Mouse (Mus musculus) intestine, embryonic 15.5 days (tissue): ENCODE data around the gene Ly6g6f. TPM values are rescaled to one million over a fixed set of nuclear protein-coding genes. Genes with fewer than 3 reads are reported as not detected.
A peak's percentile ranks its signal among the peaks of the same experiment; 100 is the strongest.

ENCODE experiments used
- ATAC-seq: fragments of 200-750 bp; cut with Nextera tagmentation; 2 replicates; pipeline ENCODE4 v1.8.0; 2017; ENCODE audit warnings: moderate TSS enrichment, moderate library complexity
- H3K27ac ChIP-seq: fragments of 300-500 bp; sonication (generic); 2 replicates; pipeline ENCODE4 v1.5.1; 2015; ENCODE audit warnings: mild to moderate bottlenecking, inconsistent platforms
- H3K27me3 ChIP-seq: fragments of 300-500 bp; sonication (generic); replicated peaks from 2 replicates; pipeline ENCODE4 v1.6.1; 2015; ENCODE audit warnings: inconsistent platforms
- H3K36me3 ChIP-seq: fragments of 300-500 bp; sonication (generic); 2 replicates; pipeline ENCODE4 v1.6.1; 2015; ENCODE audit warnings: inconsistent platforms
- H3K4me1 ChIP-seq: fragments of 300-500 bp; sonication (generic); replicated peaks from 2 replicates; pipeline ENCODE4 v1.6.1; 2015; ENCODE audit warnings: inconsistent platforms
- H3K4me2 ChIP-seq: fragments of 300-500 bp; sonication (generic); replicated peaks from 2 replicates; pipeline ENCODE4 v1.6.1; 2015; ENCODE audit warnings: mild to moderate bottlenecking, inconsistent platforms
- H3K4me3 ChIP-seq: fragments of 300-500 bp; sonication (generic); replicated peaks from 2 replicates; pipeline ENCODE4 v1.5.1; 2015; ENCODE audit warnings: inconsistent platforms
- H3K9ac ChIP-seq: fragments of 300-500 bp; sonication (generic); 2 replicates; pipeline ENCODE4 v1.6.1; 2015; ENCODE audit warnings: inconsistent platforms
- H3K9me3 ChIP-seq: fragments of 300-500 bp; sonication (generic); 2 replicates; pipeline ENCODE4 v1.6.1; 2016; ENCODE audit warnings: inconsistent platforms
- WGBS: fragments of 180-500 bp; shearing (Covaris S2); methylation state at CpG from one replicate; pipeline ENCODE4 v1.1.7; 2015; 5-methylcytosine and 5-hydroxymethylcytosine counted together
- polyA plus RNA-seq: library from polyadenylated mRNA; unstranded; fragments of >200 nt; fragmentation: Nextera tagmentation; extraction: Ambion mirVana; gene quantifications from 2 replicates; pipeline ENCODE4 v1.2.1, GENCODE M21; 2015

Gene Ly6g6f
- polyA plus RNA-seq, 1 experiment from 2014 or later: 0.33 TPM

- H3K27ac ChIP-seq: no peak overlapping the region
- H3K27me3 ChIP-seq: no peaks in the 10 kb centered on the region
- no peak overlapping the region for H3K4me2 ChIP-seq
- H3K36me3 ChIP-seq: peaks cover 11% of the 10 kb centered on the region
- no peaks in the 10 kb centered on the region for H3K9me3 ChIP-seq
- peaks cover 12% of the 10 kb centered on the region for H3K4me1 ChIP-seq
- H3K9ac ChIP-seq: no peak overlapping the region
- ATAC-seq: no peak
- WGBS: 45% methylated on average over 2 of the region's 2 CpGs
- no peak overlapping the region for H3K4me3 ChIP-seq
These were observed 2.7 kb upstream of the Ly6g6f start for GRCm38 (mm10) chr17:35088151-35088550.

DNA sequence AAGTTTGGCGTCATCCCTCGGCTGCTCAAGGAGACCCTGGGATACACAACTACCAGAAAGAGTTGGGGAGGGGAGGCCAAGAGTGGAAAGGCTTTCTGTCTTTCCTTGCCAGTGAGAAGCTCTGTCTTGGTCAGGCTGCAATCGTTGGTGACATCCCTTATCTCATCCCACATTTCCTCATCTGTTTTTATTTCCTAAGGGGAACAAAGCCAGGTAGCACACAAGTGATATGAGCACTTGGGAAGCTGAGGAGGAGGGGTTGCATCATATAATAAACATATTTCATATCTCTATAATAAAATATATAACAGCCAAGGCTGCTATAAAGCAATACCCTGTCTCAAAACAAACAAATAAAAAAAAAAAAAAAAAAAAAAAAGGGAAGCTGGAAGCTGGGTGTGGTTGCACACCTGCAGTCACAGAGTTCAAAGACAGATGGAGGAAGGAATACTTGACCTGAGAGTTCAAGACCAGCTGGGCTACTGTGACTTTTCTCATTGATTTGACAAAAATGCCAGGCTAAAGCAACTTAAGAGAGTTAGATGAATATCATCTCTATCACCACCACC is 1.4 kb downstream of the Ly6g6f start:
- Histone ChIP-seq H3K27me3 (no peaks in the 10 kb centered on the region), H3K4me3 (no peak overlapping the region), H3K9ac (no peak overlapping the region), H3K27ac (no peak overlapping the region), H3K4me2 (no peak overlapping the region), H3K4me1 (peaks cover 14% of the 10 kb centered on the region; the same call in 1 of the 2 replicates), H3K36me3 (no peaks in the 10 kb centered on the region), H3K9me3 (no peaks in the 10 kb centered on the region)
- WGBS: 71% methylated on average over 3 of the region's 3 CpGs
- ATAC-seq: no peak

GRCm38 (mm10) chr17:35082841-35083576 is 2.4 kb downstream of the Ly6g6f start:
- Histone ChIP-seq H3K4me3 (no peak overlapping the region), H3K9me3 (no peaks in the 10 kb centered on the region), H3K36me3 (no peaks in the 10 kb centered on the region), H3K4me1 (peaks cover 15% of the 10 kb centered on the region; the same call in 1 of the 2 replicates), H3K9ac (no peak overlapping the region), H3K27me3 (no peaks in the 10 kb centered on the region), H3K4me2 (no peak overlapping the region), H3K27ac (no peak overlapping the region)
- 82% methylated on average over 16 of the region's 16 CpGs for WGBS
- ATAC-seq: no peak

GRCm38 (mm10) chr17:35080710-35081109 is 4.7 kb downstream of the Ly6g6f start:
- H3K27me3 ChIP-seq: no peaks in the 10 kb centered on the region
- H3K4me3 ChIP-seq: no peak overlapping the region
- no peak overlapping the region for H3K9ac ChIP-seq
- no peak for ATAC-seq
- no peak overlapping the region for H3K27ac ChIP-seq
- H3K4me1 ChIP-seq: peaks cover 30% of the 10 kb centered on the region
- H3K36me3 ChIP-seq: no peaks in the 10 kb centered on the region
- H3K4me2 ChIP-seq: no peak overlapping the region
- 80% methylated on average over 4 of the region's 4 CpGs for WGBS
- no peaks in the 10 kb centered on the region for H3K9me3 ChIP-seq

- Histone ChIP-seq H3K4me2 (no peak overlapping the region), H3K4me3 (no peak overlapping the region), H3K27me3 (no peaks in the 10 kb centered on the region), H3K4me1 (peaks cover 30% of the 10 kb centered on the region), H3K27ac (peak overlapping the region; percentile 48; the same call in 1 of the 2 replicates), H3K9me3 (no peaks in the 10 kb centered on the region), H3K9ac (no peak overlapping the region), H3K36me3 (no peaks in the 10 kb centered on the region)
- WGBS: 34% methylated on average over 6 of the region's 6 CpGs
- peak; percentile 25 for ATAC-seq
These were observed 5.2 kb downstream of the Ly6g6f start for GRCm38 (mm10) chr17:35080248-35080647.

DNA sequence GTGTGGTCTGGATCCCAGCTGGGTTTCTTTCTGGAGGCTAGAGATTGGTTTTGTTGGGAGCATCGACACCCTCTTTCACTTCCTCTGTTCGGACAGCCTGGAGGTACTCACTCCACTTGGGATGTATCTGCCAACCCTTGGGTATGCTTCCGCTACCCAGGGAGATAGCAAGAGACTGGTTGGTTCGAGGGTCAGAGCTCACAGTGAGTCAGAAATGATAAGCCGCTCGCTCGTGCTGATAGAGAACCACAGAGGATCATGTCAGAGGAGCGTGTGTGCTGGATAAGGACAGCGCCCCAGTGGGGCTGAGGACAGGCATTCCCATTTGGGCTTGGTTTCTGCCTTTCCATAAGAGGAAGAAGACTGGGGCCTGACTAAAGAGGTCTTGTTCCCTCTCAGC is 5.6 kb downstream of the Ly6g6f start:
- ATAC-seq: peak; percentile 87
- Histone ChIP-seq H3K4me2 (no peak overlapping the region), H3K4me3 (no peak overlapping the region), H3K9ac (no peak overlapping the region), H3K9me3 (no peaks in the 10 kb centered on the region), H3K36me3 (no peaks in the 10 kb centered on the region), H3K27me3 (no peaks in the 10 kb centered on the region), H3K4me1 (peaks cover 30% of the 10 kb centered on the region), H3K27ac (peak overlapping the region; percentile 48; the same call in 1 of the 2 replicates)
- 42% methylated on average over 9 of the region's 9 CpGs for WGBS

- Histone ChIP-seq H3K27ac (peak within 1 kb of the TSS; percentile 71), H3K9ac (peak within 1 kb of the TSS; percentile 36; the same call in 1 of the 2 replicates), H3K36me3 (no peaks in the 10 kb centered on the region), H3K4me2 (peak within 1 kb of the TSS; percentile 55), H3K27me3 (no peaks in the 10 kb centered on the region), H3K4me3 (peak within 1 kb of the TSS; percentile 13; the same call in 1 of the 2 replicates), H3K4me1 (peaks cover 36% of the 10 kb centered on the region), H3K9me3 (no peaks in the 10 kb centered on the region)
- peak; percentile 42; the same call in 1 of the 2 replicates for ATAC-seq
- WGBS: 13% methylated on average over 14 of the region's 14 CpGs
These were observed 7.6 kb downstream of the Ly6g6f start, which contains the start of gene Ly6g6d for GRCm38 (mm10) chr17:35077786-35078233. Gene Ly6g6d (minus strand): TSS chr17:35078065.

- WGBS: 25% methylated on average over 2 of the region's 2 CpGs
- Histone ChIP-seq H3K36me3 (no peaks in the 10 kb centered on the region), H3K27me3 (no peaks in the 10 kb centered on the region), H3K9ac (0 out of 2 replicates have a peak overlapping the region, but pooled peaks have one; percentile 36), H3K4me2 (peak overlapping the region; percentile 55), H3K27ac (peak overlapping the region; percentile 71), H3K9me3 (no peaks in the 10 kb centered on the region), H3K4me3 (peak overlapping the region; percentile 13; the same call in 1 of the 2 replicates), H3K4me1 (peaks cover 36% of the 10 kb centered on the region)
- no peak for ATAC-seq
These were observed 8.1 kb downstream of the Ly6g6f start for GRCm38 (mm10) chr17:35077285-35077684.

DNA sequence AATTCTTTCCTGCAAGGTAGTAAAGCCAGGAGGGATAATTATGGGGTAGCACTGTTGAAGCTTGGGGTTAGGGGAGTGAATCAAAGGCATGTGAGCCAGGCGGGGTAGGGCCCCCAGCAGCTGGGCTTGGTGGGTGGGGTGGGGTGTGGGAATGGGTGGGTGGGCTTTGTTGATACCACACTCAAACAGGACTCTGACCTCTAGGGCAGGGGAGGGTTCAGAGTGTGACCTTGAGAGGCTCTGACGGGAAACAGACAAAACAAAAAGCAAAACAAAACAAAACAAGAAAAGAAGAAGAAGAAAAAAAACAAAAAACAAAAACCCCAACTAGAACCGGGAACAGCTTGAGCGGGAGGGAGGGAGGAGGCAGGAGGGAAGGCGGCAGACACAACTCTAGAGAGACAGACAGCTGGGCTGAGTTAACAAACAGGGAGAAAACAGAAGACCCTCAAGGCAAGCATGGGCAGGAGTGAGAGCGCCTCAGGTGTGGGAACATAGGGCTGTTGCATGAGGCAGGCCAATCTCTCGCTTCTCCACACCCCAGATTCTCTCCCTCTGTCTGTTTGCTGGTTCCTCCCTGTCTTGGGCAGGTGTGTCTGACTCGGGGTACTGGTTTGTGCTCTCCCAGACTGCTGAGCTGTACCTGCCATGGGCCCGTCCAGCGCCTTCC is 8.8 kb downstream of the Ly6g6f start, which contains the start of gene Ly6g6e:
TSS of gene Ly6g6e (plus strand) at position 396 of the 670 bp plus-strand sequence.
- Histone ChIP-seq H3K4me2 (peak within 1 kb of the TSS; percentile 55), H3K9ac (peak within 1 kb of the TSS; percentile 36; the same call in 1 of the 2 replicates)
- ATAC-seq: no peak

GRCm38 (mm10) chr17:35074097-35074496 is 11.3 kb downstream of the Ly6g6f start:
- peak; percentile 45 for ATAC-seq
- H3K9ac ChIP-seq: peak overlapping the region; percentile 15; the same call in 1 of the 2 replicates
- no peak overlapping the region for H3K27ac ChIP-seq
- peak overlapping the region; percentile 47 for H3K4me2 ChIP-seq
- H3K36me3 ChIP-seq: no peaks in the 10 kb centered on the region
- no peaks in the 10 kb centered on the region for H3K9me3 ChIP-seq
- H3K4me3 ChIP-seq: peak overlapping the region; percentile 22
- H3K4me1 ChIP-seq: peaks cover 26% of the 10 kb centered on the region
- H3K27me3 ChIP-seq: no peaks in the 10 kb centered on the region
- 33% methylated on average over 17 of the region's 17 CpGs for WGBS

More for the DNA sequence above, 8.8 kb downstream of the Ly6g6f start, which contains the start of gene Ly6g6e:
- Histone ChIP-seq H3K4me1 (peaks cover 36% of the 10 kb centered on the region), H3K36me3 (no peaks in the 10 kb centered on the region), H3K9me3 (no peaks in the 10 kb centered on the region), H3K27me3 (no peaks in the 10 kb centered on the region), H3K4me3 (peak within 1 kb of the TSS; percentile 13; the same call in 1 of the 2 replicates), H3K27ac (peak within 1 kb of the TSS; percentile 71)
- WGBS: 28% methylated on average over 10 of the region's 10 CpGs

- 78% methylated on average over 9 of the region's 9 CpGs for WGBS
- H3K4me1 ChIP-seq: peaks cover 12% of the 10 kb centered on the region
- H3K4me3 ChIP-seq: no peak overlapping the region
- H3K36me3 ChIP-seq: no peaks in the 10 kb centered on the region
- H3K27me3 ChIP-seq: 0 out of 2 replicates have a peak, but pooled peaks cover 6% of the 10 kb centered on the region
- H3K9ac ChIP-seq: no peak overlapping the region
- no peak overlapping the region for H3K27ac ChIP-seq
- ATAC-seq: no peak
- H3K9me3 ChIP-seq: no peaks in the 10 kb centered on the region
- H3K4me2 ChIP-seq: no peak overlapping the region
These were observed 14.0 kb downstream of the Ly6g6f start for GRCm38 (mm10) chr17:35071454-35071853.
